Mouse (Mus musculus): ENCODE data around the gene Lrfn5.

- TF ChIP-seq POLR2A (IDR thresholded peaks at IDR 0.05; ENCODE audit: borderline replicate concordance, control insufficient read depth, low read depth, low read length) (no peak), CTCF (IDR thresholded peaks at IDR 0.05; ENCODE audit: control insufficient read depth, insufficient read depth, low read length) (no peak)
Observed at GRCm38 (mm10) chr12:61521501-61522147, 1.3 kb upstream of the Lrfn5 start.
